Mouse (Mus musculus) monocyte, adult 2 months (primary cell): ENCODE results near the gene 1700015G11Rik.

Source experiments
- DNase-seq, 2 experiments: peaks; one replicate each; pipeline ENCODE4 v3.0.0; 2022; ENCODE audit warnings: low spot score in 2 of 2, low read depth in 1 of 2

Gene 1700015G11Rik

DNA sequence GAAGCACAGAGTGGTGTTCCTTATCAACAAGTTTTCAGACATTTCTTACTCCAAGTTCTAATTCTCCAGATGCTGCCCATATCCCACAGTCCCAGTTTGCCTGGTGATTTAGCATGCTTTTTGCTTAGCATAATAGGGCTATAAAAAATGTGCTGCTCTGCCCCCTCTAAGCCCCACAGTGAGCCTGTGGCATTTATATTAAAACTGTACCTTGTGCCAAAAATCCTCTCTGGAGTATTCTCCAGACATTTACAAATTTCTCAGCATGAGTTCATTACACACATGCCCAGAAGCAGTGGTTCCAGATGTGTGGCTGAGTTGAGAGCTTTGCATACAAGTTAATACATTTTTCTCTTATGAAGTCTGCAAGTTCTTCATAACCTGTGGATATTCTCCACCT lies 46.1 kb downstream of the 1700015G11Rik start:
- DNase-seq: no peak

DNA sequence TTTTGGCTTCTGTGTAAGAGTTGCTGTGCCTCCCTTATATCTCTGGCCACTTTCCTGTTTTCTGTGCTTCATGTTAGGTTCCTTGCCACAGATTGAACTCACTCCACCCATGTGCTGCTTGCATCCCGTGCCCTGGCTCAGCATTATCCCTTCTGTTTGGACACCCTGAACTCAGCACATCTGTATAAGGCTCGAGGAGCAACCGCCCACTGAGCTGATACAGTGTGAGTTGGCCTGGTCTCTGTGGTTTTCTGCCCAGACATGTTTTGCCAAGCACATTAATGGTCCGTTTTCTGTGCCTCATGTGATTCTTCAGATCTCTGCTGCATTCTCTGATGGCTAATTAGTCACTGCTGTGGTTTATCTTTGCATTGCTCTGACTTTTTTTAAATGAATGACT lies 47.9 kb downstream of the 1700015G11Rik start:
- DNase-seq: no peak

DNA sequence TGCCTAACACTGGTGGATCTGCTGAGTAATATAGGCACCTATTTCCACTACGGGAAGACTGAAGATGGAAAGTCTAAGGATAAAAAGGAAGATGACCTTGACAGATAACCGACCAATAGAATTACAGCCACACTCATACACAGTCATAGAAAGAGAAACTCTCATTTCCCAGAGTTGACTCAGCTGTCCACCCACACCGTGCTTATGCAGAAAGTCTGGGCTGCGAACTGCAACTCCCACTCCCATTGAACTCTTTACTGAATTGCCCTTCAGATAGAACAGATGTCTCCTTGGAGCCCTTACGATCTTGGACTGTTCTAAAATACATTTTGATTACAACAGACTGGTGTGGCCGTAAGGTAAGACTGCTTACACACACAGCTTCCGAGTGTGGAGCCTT lies 50.8 kb downstream of the 1700015G11Rik start:
- no peak for DNase-seq

DNA sequence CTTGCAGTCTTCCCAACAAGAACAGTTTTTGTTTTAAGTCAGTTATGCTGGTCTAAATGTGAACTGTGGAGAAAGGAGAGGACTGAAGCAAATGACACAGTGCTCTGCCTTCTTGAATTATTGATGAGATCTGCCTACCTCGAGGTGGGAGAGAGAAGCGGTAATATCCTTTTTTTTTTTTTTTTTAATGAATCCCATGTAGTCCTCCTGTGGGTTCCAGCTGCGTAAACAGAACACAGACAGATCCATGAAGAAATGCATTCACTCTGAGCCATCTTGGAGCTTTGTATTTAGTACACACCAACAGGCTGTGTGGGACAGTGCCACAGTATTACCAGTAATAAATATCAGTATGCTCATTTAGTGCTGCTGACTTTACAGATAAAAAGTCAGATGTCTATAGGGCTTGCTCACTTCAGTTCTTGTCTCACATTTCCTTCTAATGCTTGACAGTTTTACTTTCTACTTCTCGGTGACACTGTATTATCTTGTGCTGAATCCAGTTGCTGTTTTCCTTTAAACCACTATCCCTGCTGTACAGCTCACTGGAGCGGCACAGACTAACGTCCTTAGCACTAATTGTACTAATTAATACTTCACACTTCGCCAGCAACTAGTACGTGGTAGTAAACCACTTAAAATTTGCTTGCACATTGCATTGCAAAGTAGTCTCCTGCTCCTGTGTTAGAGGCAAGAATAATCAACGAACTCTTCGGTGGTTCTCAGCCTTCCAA lies 53.1 kb downstream of the 1700015G11Rik start:
- no peak for DNase-seq
